Mouse (Mus musculus): ENCODE results near the gene Kcnj15. TPM values are rescaled to one million over a fixed set of nuclear protein-coding genes. Genes with fewer than 3 reads are reported as not detected.

Gene Kcnj15
- polyA plus RNA-seq, 1 experiment from 2014 or later, result 3.3 TPM

DNA sequence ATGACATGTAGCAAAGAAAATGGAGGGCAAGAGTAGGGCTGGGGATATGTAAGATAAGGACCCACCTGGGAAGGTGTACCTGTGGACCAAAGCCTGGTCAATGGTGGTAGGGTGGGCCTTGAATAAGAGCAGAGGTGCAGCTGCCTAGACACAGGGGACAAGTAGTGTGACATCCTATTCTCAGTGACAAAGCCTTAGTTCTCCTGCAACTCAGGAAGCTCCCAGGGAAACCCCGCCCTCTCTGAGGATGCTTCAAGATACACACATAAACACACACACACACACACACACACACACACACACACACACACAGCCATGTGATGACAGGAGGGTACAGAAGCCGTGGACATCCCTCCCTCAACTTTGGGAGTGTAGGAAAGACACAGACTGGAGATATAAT, 710 bp upstream of the Kcnj15 start:
- no peaks in the 10 kb centered on the region for H3K36me3 ChIP-seq
- no peaks in the 10 kb centered on the region for H3K4me1 ChIP-seq
- H3K27ac ChIP-seq, result no peak overlapping the region
- no peak overlapping the region for H3K4me2 ChIP-seq
- H3K9me3 ChIP-seq, result no peaks in the 10 kb centered on the region
- H3K27me3 ChIP-seq (replicated peaks), result no peaks in the 10 kb centered on the region
- no peak overlapping the region for H3K4me3 ChIP-seq (replicated peaks)
- no peak overlapping the region for H3K9ac ChIP-seq
- no peak for ATAC-seq (ENCODE audit: insufficient read depth, low FRiP score, low read depth)
- WGBS, result 63% methylated on average over 2 of the region's 2 CpGs

DNA sequence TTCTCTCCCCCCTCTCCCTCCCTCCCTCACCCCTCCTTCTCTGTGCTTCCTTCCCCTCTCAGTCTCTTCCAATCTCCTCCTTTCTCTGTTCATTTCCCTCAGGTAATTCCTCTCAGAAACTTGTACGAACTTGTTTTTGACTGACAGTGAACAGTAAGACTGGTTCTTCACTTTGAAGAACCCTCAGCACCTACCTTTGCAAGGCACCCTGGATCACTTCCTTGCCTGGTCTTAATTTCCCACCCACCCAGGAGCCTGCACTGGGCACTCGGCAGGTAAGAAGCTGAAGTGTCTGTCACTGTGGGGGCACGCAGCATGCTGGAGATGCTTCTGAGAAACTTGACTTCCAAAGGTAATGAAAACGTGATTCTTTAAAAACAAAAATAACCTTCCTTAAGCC, 742 bp downstream of the Kcnj15 start:
- Histone ChIP-seq H3K27me3 (replicated peaks) (no peaks in the 10 kb centered on the region), H3K27ac (peak overlapping the region; percentile 52; the same call in 1 of the 2 replicates), H3K4me1 (no peaks in the 10 kb centered on the region), H3K4me3 (replicated peaks) (peak overlapping the region; percentile 25), H3K4me2 (peak overlapping the region; percentile 1; the same call in 1 of the 2 replicates), H3K9me3 (no peaks in the 10 kb centered on the region), H3K36me3 (no peaks in the 10 kb centered on the region), H3K9ac (no peak overlapping the region)
- ATAC-seq (ENCODE audit: insufficient read depth, low FRiP score, low read depth), result no peak
- 21% methylated on average over 4 of the region's 4 CpGs for WGBS

DNA sequence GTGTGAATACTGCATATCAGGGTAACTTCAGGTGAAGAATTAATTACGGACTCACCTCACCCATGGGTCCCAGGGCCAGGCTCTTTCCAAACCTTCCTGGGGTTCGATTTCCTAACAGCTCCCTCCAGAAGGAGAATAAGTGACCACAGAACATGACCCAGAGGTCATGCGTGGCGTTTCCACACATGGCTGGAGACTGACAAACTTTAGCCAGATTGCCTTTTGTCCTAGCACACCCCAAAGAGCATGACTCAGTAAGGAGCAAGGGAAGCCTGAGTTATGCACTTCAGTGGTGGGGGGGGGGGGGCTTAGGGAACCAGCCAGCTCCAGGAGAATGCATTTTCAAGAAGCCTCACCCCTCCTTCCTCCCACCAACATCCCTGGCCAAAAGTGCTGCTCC, 2.1 kb downstream of the Kcnj15 start:
- Histone ChIP-seq H3K4me1 (no peaks in the 10 kb centered on the region), H3K27ac (0 out of 2 replicates have a peak overlapping the region, but pooled peaks have one; percentile 26), H3K9me3 (no peaks in the 10 kb centered on the region), H3K4me2 (no peak overlapping the region), H3K9ac (no peak overlapping the region), H3K4me3 (replicated peaks) (no peak overlapping the region), H3K27me3 (replicated peaks) (no peaks in the 10 kb centered on the region), H3K36me3 (no peaks in the 10 kb centered on the region)
- no peak for ATAC-seq (ENCODE audit: insufficient read depth, low FRiP score, low read depth)
- WGBS, result 53% methylated on average over 4 of the region's 4 CpGs

DNA sequence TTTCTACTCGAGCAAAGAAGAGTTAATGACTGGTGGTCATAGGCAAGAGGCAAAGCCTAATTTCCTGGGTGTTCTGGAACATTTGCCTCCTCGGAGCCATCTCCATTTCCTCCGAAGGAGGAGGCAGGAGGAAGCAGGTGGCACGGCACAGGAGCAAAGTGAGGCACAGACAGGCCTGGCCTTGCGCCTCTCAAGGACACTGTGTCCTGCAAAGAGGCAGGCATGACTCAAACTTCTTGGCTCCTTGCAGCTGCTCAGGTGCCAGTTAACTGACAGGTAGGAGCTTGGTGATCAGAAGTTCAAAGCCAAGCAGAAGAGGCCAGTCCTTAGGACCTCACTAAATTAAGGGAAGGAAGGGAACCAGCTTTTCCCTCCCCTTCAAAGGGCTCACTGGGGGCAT, 3.3 kb downstream of the Kcnj15 start:
- Histone ChIP-seq H3K9ac (no peak overlapping the region), H3K4me1 (no peaks in the 10 kb centered on the region), H3K36me3 (no peaks in the 10 kb centered on the region), H3K4me3 (replicated peaks) (no peak overlapping the region), H3K9me3 (no peaks in the 10 kb centered on the region), H3K4me2 (no peak overlapping the region), H3K27me3 (replicated peaks) (no peaks in the 10 kb centered on the region), H3K27ac (no peak overlapping the region)
- WGBS, result 67% methylated on average over 5 of the region's 5 CpGs
- no peak for ATAC-seq (ENCODE audit: insufficient read depth, low FRiP score, low read depth)

DNA sequence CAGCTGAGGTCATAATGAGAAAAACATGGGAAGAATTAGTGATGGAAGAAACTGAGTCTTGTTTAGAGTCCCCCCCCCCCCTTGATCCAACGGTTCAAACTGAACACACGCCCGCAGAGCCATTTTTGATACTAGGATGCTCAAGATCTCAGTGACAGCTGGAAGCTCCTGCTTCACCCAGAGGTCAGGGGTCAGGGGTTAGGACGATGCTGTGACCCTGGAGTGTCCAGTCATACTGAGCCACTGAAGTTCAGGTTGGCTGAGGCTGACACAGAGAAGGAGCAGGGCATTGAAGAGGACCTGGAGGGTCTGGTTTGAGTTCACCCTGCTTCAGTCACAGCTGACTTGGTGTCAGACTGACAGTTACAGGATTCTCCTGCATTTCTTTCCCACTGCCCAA, 4.4 kb downstream of the Kcnj15 start:
- Histone ChIP-seq H3K4me2 (no peak overlapping the region), H3K4me3 (replicated peaks) (no peak overlapping the region), H3K9me3 (no peaks in the 10 kb centered on the region), H3K27ac (no peak overlapping the region), H3K36me3 (no peaks in the 10 kb centered on the region), H3K9ac (no peak overlapping the region), H3K27me3 (replicated peaks) (no peaks in the 10 kb centered on the region), H3K4me1 (no peaks in the 10 kb centered on the region)
- 66% methylated on average over 4 of the region's 4 CpGs for WGBS
- ATAC-seq (ENCODE audit: insufficient read depth, low FRiP score, low read depth), result no peak

DNA sequence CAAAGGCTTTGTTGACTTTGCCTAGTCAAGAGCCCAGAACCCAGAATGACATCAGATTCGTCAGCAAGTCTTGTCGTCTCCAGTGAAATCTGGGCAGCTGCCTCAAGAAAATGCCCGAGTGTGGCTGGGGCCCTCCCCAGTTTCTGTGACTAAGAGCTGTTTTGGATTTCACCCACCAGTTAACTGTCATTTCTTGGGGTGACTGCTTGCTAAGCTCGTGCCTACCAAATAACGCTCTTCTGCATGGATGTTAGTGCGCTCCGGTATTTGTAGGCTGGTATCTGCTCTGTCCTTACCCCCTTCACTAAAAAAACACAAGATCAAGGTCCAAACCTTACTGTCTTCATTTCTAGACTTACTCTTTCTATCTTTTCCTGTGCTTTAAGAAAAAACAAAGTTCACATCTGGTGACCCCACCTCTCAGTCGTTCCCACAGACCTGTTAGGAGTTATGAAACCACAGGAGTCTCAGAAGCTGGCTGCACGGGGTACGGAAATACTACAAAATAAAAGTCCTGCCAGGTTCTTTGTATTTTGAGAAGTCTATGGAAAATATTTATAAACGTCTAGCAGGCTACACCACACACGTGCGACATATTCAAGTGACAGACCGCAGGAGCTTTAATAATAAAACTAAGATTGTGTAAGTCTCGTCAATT, 5.5 kb downstream of the Kcnj15 start:
- Histone ChIP-seq H3K9me3 (no peaks in the 10 kb centered on the region), H3K9ac (no peak overlapping the region), H3K4me3 (replicated peaks) (no peak overlapping the region), H3K27me3 (replicated peaks) (no peaks in the 10 kb centered on the region), H3K4me1 (no peaks in the 10 kb centered on the region), H3K4me2 (no peak overlapping the region), H3K36me3 (no peaks in the 10 kb centered on the region), H3K27ac (no peak overlapping the region)
- ATAC-seq (ENCODE audit: insufficient read depth, low FRiP score, low read depth), result no peak
- WGBS, result 74% methylated on average over 15 of the region's 15 CpGs

DNA sequence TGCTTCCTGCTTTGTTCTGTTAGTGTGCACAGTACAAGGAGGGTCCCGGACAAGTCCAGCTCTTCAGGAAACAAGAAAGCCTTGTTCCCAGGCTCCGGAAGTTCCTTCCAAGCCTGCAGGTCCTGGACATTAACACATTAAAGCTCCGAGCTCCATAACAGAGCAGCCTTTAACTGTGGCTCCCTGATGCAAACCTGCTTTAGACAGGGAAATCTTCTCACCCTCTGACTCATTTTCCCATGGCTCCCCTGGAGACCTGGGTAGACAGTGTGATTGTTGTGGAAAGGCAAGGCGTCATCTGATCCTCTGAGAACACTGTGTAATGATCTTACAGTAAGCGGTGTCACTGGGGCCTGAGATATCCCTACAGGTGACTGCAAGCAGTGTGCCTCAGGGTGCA, 7.0 kb downstream of the Kcnj15 start:
- Histone ChIP-seq H3K27ac (no peak overlapping the region), H3K36me3 (no peaks in the 10 kb centered on the region), H3K4me1 (no peaks in the 10 kb centered on the region), H3K27me3 (replicated peaks) (no peaks in the 10 kb centered on the region), H3K4me2 (no peak overlapping the region), H3K9me3 (no peaks in the 10 kb centered on the region), H3K9ac (no peak overlapping the region), H3K4me3 (replicated peaks) (no peak overlapping the region)
- 72% methylated on average over 5 of the region's 5 CpGs for whole genome bisulfite sequencing
- ATAC-seq (ENCODE audit: insufficient read depth, low FRiP score, low read depth), result no peak

DNA sequence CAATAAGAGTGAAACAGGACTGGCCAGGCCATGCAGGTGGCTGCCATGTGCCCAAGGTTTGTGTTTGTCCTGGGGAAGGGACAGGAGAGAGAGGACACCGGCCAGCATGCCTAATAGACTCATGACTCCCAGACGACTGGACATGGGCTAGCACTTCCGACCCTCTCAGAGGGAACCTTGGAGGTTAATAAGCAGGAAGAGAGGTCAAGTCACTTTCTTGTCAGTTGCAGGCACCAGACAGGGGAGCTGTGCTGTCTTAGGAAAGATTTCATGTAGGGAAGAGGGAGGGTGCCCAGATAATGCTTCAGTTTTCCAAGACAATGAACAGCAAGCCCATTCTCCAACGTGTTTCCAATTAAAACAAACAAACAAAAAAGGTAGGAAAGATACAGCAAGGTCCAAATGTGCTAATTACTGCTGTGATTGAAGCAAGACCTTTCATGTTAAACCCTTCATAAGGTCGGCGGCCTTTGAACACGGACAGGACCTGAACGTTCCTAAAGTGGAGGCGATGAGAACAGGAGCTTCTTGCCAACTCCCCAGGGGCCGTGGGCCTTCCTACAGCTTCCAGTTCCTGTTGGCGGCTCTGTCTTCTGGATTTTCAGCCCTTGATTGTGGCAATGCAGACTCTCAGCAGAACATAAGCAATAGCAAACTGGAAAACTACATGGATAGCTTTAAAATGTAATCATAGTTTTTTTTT, 10.3 kb downstream of the Kcnj15 start:
- WGBS, result 60% methylated on average over 11 of the region's 11 CpGs
- no peaks in the 10 kb centered on the region for H3K4me1 ChIP-seq
- no peak overlapping the region for H3K9ac ChIP-seq
- no peak overlapping the region for H3K4me3 ChIP-seq (replicated peaks)
- no peak for ATAC-seq (ENCODE audit: insufficient read depth, low FRiP score, low read depth)
- no peaks in the 10 kb centered on the region for H3K27me3 ChIP-seq (replicated peaks)
- no peaks in the 10 kb centered on the region for H3K36me3 ChIP-seq
- no peak overlapping the region for H3K4me2 ChIP-seq
- no peaks in the 10 kb centered on the region for H3K9me3 ChIP-seq
- H3K27ac ChIP-seq, result no peak overlapping the region

DNA sequence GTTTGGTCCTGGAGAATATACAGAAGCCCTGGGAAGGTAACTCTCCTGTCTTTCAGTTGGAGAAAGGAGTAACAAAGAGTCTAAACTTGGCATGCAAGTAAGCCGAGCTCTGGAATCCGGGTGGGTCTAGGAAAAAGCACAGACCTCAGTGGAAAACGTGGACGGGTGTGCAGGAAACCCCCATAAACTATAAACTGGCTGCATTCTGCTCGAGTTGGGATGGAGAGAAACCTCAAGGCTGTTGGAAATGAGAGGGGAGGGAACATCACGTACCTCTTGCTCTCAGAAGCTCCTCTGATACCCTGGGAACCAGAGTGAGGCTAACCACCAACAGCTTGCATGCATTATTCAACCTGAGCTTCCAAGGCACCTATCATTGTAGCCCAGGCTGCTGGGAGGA, 12.3 kb downstream of the Kcnj15 start:
- H3K36me3 ChIP-seq, result no peaks in the 10 kb centered on the region
- 62% methylated on average over 6 of the region's 6 CpGs for WGBS

DNA sequence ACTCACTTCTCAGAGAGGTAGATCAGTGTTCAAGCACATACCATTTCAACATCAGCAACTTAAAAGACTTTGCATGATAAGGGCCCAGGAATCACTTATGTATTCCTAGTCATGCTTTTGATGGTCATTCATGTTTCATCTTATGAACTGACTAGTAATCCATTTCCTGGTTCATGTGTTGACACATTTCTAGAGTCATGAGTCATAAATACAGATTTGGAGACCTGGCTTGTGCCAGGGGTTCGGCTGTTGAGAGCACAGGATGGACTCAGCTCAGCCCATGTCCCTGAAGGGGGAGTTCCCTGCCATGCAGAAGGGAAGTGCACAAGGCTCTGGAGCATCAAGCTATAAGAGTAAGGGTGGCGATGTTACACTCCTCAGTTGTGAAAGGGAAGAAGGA, 15.7 kb downstream of the Kcnj15 start:
- Histone ChIP-seq H3K36me3 (no peaks in the 10 kb centered on the region), H3K9ac (no peak overlapping the region), H3K27ac (no peak overlapping the region), H3K27me3 (replicated peaks) (no peaks in the 10 kb centered on the region), H3K4me1 (no peaks in the 10 kb centered on the region), H3K4me2 (no peak overlapping the region), H3K4me3 (replicated peaks) (no peak overlapping the region), H3K9me3 (no peaks in the 10 kb centered on the region)
- WGBS, result 69% methylated on average over 2 of the region's 2 CpGs
- ATAC-seq (ENCODE audit: insufficient read depth, low FRiP score, low read depth), result no peak

More for the DNA sequence above, 12.3 kb downstream of the Kcnj15 start:
- H3K4me2 ChIP-seq, result no peak overlapping the region
- H3K27me3 ChIP-seq (replicated peaks), result no peaks in the 10 kb centered on the region
- no peaks in the 10 kb centered on the region for H3K9me3 ChIP-seq
- H3K4me1 ChIP-seq, result no peaks in the 10 kb centered on the region
- no peak overlapping the region for H3K27ac ChIP-seq
- H3K9ac ChIP-seq, result no peak overlapping the region
- no peak for ATAC-seq (ENCODE audit: insufficient read depth, low FRiP score, low read depth)
- H3K4me3 ChIP-seq (replicated peaks), result no peak overlapping the region

DNA sequence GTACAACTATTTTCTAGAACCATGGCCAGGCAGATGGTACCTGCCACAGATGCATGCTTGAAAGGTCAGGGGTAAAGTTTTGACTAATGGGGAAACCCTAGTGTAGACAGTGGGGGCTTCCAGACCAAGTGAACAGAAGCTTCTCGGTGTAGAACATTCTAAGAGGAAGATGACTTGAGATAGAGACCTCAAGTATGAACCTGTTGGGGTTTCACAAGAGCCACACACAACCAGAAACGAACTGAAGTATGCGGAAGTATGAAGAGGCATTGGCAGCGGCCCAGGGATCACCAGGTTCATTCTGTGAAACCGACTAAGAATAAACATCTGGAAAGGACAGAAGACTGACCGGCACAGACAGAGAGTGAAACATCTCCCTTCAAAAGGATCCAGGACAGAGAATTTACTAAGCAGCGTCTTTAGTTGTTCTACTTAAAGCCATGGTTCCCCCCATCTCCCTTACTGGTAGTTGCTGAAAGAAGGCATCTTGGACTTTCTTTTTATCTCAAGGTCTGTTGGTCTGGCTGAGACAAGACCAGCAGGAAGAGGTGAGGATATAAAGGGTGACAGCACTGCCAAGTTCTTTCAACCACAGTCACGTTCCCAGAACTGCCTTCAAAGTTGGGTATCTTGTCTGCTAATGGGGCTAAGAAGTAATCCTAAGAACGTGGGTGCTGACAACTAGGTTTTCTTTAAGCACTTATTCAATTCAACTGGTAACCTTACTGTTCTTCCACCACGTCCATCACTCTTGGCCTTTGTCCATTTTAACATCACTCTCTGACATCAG, 18.6 kb downstream of the Kcnj15 start:
- no peaks in the 10 kb centered on the region for H3K9me3 ChIP-seq
- H3K36me3 ChIP-seq, result no peaks in the 10 kb centered on the region
- no peak overlapping the region for H3K4me3 ChIP-seq (replicated peaks)
- ATAC-seq (ENCODE audit: insufficient read depth, low FRiP score, low read depth), result no peak
- WGBS, result 76% methylated on average over 10 of the region's 10 CpGs
- H3K9ac ChIP-seq, result no peak overlapping the region
- no peak overlapping the region for H3K27ac ChIP-seq
- no peaks in the 10 kb centered on the region for H3K27me3 ChIP-seq (replicated peaks)
- no peak overlapping the region for H3K4me2 ChIP-seq
- no peaks in the 10 kb centered on the region for H3K4me1 ChIP-seq

DNA sequence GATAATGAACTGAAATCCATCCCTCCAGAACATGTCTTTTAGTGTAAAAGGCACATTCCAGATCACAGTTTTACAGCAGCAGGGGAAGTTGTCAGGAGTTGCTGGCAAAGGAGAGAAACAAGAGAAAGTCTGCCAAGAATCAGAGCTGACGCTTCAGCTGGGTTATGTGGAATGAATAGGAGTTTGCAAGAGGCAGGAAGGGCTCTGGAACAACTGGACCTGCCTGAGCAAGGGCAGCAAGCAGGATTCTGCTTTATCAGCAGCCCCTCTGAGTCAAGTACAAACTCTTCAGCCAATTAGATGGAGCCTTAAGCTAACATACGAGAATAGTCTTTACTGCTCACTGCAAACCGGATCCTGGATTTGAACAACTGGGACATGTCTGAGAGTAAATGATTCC, 21.7 kb downstream of the Kcnj15 start:
- Histone ChIP-seq H3K9ac (no peak overlapping the region), H3K9me3 (no peaks in the 10 kb centered on the region), H3K4me3 (replicated peaks) (no peak overlapping the region), H3K4me1 (no peaks in the 10 kb centered on the region), H3K27ac (no peak overlapping the region; the same call in 1 of the 2 replicates), H3K36me3 (no peaks in the 10 kb centered on the region), H3K27me3 (replicated peaks) (no peaks in the 10 kb centered on the region), H3K4me2 (no peak overlapping the region)
- WGBS, result 36% methylated on average over 3 of the region's 3 CpGs
- no peak for ATAC-seq (ENCODE audit: insufficient read depth, low FRiP score, low read depth)

Data from stomach, embryonic 15.5 days (tissue).